Mouse (Mus musculus): ENCODE measurements around the gene Galnt9. TPM values are rescaled to one million over a fixed set of nuclear protein-coding genes. Genes with fewer than 3 reads are reported as not detected.

The Galnt9 gene
- polyA plus RNA-seq, 1 experiment from 2014 or later: 8.4 TPM

- H3K27me3 ChIP-seq: 0 out of 2 replicates have a peak, but pooled peaks cover 7% of the 10 kb centered on the region
- H3K4me3 ChIP-seq: no peak overlapping the region
- WGBS: 93% methylated on average over 8 of the region's 8 CpGs
- H3K27ac ChIP-seq (replicated peaks): no peak overlapping the region
- no peak overlapping the region for H3K9ac ChIP-seq (replicated peaks)
- no peaks in the 10 kb centered on the region for H3K9me3 ChIP-seq
- H3K4me2 ChIP-seq (replicated peaks): no peak overlapping the region
- no peaks in the 10 kb centered on the region for H3K4me1 ChIP-seq
- no peaks in the 10 kb centered on the region for H3K36me3 ChIP-seq
- no peak for ATAC-seq (ENCODE audit: low FRiP score, low read depth)
Measured at GRCm38 (mm10) chr5:110594465-110594864, 50.3 kb downstream of the Galnt9 start.

- Histone ChIP-seq H3K27ac (replicated peaks) (no peak overlapping the region), H3K36me3 (no peaks in the 10 kb centered on the region), H3K4me1 (no peaks in the 10 kb centered on the region), H3K4me2 (replicated peaks) (no peak overlapping the region), H3K4me3 (no peak overlapping the region), H3K9ac (replicated peaks) (no peak overlapping the region), H3K27me3 (0 out of 2 replicates have a peak, but pooled peaks cover 7% of the 10 kb centered on the region), H3K9me3 (no peaks in the 10 kb centered on the region)
- no peak for ATAC-seq (ENCODE audit: low FRiP score, low read depth)
- 91% methylated on average over 10 of the region's 10 CpGs for WGBS
Measured at GRCm38 (mm10) chr5:110595341-110595740, 51.2 kb downstream of the Galnt9 start.

- Histone ChIP-seq H3K9me3 (no peaks in the 10 kb centered on the region), H3K4me2 (replicated peaks) (no peak overlapping the region), H3K27ac (replicated peaks) (no peak overlapping the region), H3K4me1 (no peaks in the 10 kb centered on the region), H3K36me3 (no peaks in the 10 kb centered on the region), H3K27me3 (0 out of 2 replicates have a peak, but pooled peaks cover 7% of the 10 kb centered on the region), H3K9ac (replicated peaks) (no peak overlapping the region), H3K4me3 (no peak overlapping the region)
- no peak for ATAC-seq (ENCODE audit: low FRiP score, low read depth)
- 91% methylated on average over 15 of the region's 15 CpGs for WGBS
Measured at GRCm38 (mm10) chr5:110596086-110596780, 52.1 kb downstream of the Galnt9 start.

GRCm38 (mm10) chr5:110597502-110597901, 53.3 kb downstream of the Galnt9 start:
- 71% methylated on average over 2 of the region's 2 CpGs for WGBS
- Histone ChIP-seq H3K9ac (replicated peaks) (no peak overlapping the region), H3K27ac (replicated peaks) (no peak overlapping the region), H3K4me1 (no peaks in the 10 kb centered on the region), H3K36me3 (no peaks in the 10 kb centered on the region), H3K4me2 (replicated peaks) (no peak overlapping the region), H3K4me3 (no peak overlapping the region), H3K27me3 (0 out of 2 replicates have a peak, but pooled peaks cover 7% of the 10 kb centered on the region), H3K9me3 (no peaks in the 10 kb centered on the region)
- no peak for ATAC-seq (ENCODE audit: low FRiP score, low read depth)

GRCm38 (mm10) chr5:110598298-110599095, 54.3 kb downstream of the Galnt9 start:
- 0 out of 2 replicates have a peak, but pooled peaks cover 7% of the 10 kb centered on the region for H3K27me3 ChIP-seq
- no peak overlapping the region for H3K4me2 ChIP-seq (replicated peaks)
- H3K4me3 ChIP-seq: no peak overlapping the region
- ATAC-seq (ENCODE audit: low FRiP score, low read depth): no peak
- 39% methylated on average over 12 of the region's 12 CpGs for WGBS
- no peaks in the 10 kb centered on the region for H3K36me3 ChIP-seq
- no peaks in the 10 kb centered on the region for H3K9me3 ChIP-seq
- H3K27ac ChIP-seq (replicated peaks): no peak overlapping the region
- H3K9ac ChIP-seq (replicated peaks): no peak overlapping the region
- no peaks in the 10 kb centered on the region for H3K4me1 ChIP-seq

GRCm38 (mm10) chr5:110603016-110603685, 59.0 kb downstream of the Galnt9 start:
- Histone ChIP-seq H3K27ac (replicated peaks) (no peak overlapping the region), H3K27me3 (no peaks in the 10 kb centered on the region; the same call in 1 of the 2 replicates), H3K36me3 (no peaks in the 10 kb centered on the region), H3K4me1 (no peaks in the 10 kb centered on the region), H3K4me2 (replicated peaks) (no peak overlapping the region), H3K9ac (replicated peaks) (no peak overlapping the region), H3K9me3 (no peaks in the 10 kb centered on the region), H3K4me3 (no peak overlapping the region)
- no peak for ATAC-seq (ENCODE audit: low FRiP score, low read depth)
- WGBS: 89% methylated on average over 7 of the region's 7 CpGs

GRCm38 (mm10) chr5:110604311-110604710, 60.2 kb downstream of the Galnt9 start:
- WGBS: 86% methylated on average over 2 of the region's 2 CpGs
- H3K4me2 ChIP-seq (replicated peaks): no peak overlapping the region
- ATAC-seq (ENCODE audit: low FRiP score, low read depth): no peak
- H3K9me3 ChIP-seq: no peaks in the 10 kb centered on the region
- H3K4me3 ChIP-seq: no peak overlapping the region
- no peaks in the 10 kb centered on the region; the same call in 1 of the 2 replicates for H3K27me3 ChIP-seq
- peaks cover 4% of the 10 kb centered on the region; the same call in 1 of the 2 replicates for H3K4me1 ChIP-seq
- H3K36me3 ChIP-seq: no peaks in the 10 kb centered on the region
- H3K27ac ChIP-seq (replicated peaks): no peak overlapping the region
- H3K9ac ChIP-seq (replicated peaks): no peak overlapping the region

- H3K4me1 ChIP-seq: peaks cover 4% of the 10 kb centered on the region; the same call in 1 of the 2 replicates
- no peaks in the 10 kb centered on the region for H3K36me3 ChIP-seq
- H3K4me2 ChIP-seq (replicated peaks): no peak overlapping the region
- no peak overlapping the region for H3K27ac ChIP-seq (replicated peaks)
- H3K9me3 ChIP-seq: no peaks in the 10 kb centered on the region
- no peaks in the 10 kb centered on the region; the same call in 1 of the 2 replicates for H3K27me3 ChIP-seq
- 60% methylated on average over 5 of the region's 5 CpGs for WGBS
- ATAC-seq (ENCODE audit: low FRiP score, low read depth): no peak
- no peak overlapping the region for H3K4me3 ChIP-seq
- no peak overlapping the region for H3K9ac ChIP-seq (replicated peaks)
Measured at GRCm38 (mm10) chr5:110605531-110606221, 61.5 kb downstream of the Galnt9 start.

GRCm38 (mm10) chr5:110607767-110608166, 63.6 kb downstream of the Galnt9 start:
- Histone ChIP-seq H3K9me3 (no peaks in the 10 kb centered on the region), H3K27me3 (no peaks in the 10 kb centered on the region; the same call in 1 of the 2 replicates), H3K4me3 (no peak overlapping the region), H3K36me3 (no peaks in the 10 kb centered on the region), H3K4me2 (replicated peaks) (no peak overlapping the region), H3K4me1 (peaks cover 4% of the 10 kb centered on the region; the same call in 1 of the 2 replicates), H3K27ac (replicated peaks) (no peak overlapping the region), H3K9ac (replicated peaks) (no peak overlapping the region)
- WGBS: 78% methylated on average over 3 of the region's 3 CpGs
- no peak for ATAC-seq (ENCODE audit: low FRiP score, low read depth)

- H3K9ac ChIP-seq (replicated peaks): no peak overlapping the region
- no peak overlapping the region for H3K4me3 ChIP-seq
- H3K4me2 ChIP-seq (replicated peaks): no peak overlapping the region
- H3K9me3 ChIP-seq: no peaks in the 10 kb centered on the region
- ATAC-seq (ENCODE audit: low FRiP score, low read depth): no peak
- no peaks in the 10 kb centered on the region; the same call in 1 of the 2 replicates for H3K27me3 ChIP-seq
- H3K36me3 ChIP-seq: no peaks in the 10 kb centered on the region
- H3K4me1 ChIP-seq: peaks cover 4% of the 10 kb centered on the region; the same call in 1 of the 2 replicates
- 79% methylated on average over 6 of the region's 6 CpGs for whole genome bisulfite sequencing
- no peak overlapping the region for H3K27ac ChIP-seq (replicated peaks)
Measured at GRCm38 (mm10) chr5:110608336-110608735, 64.2 kb downstream of the Galnt9 start.

- H3K27me3 ChIP-seq: no peaks in the 10 kb centered on the region; the same call in 1 of the 2 replicates
- ATAC-seq (ENCODE audit: low FRiP score, low read depth): no peak
- H3K4me2 ChIP-seq (replicated peaks): no peak overlapping the region
- WGBS: 65% methylated on average over 8 of the region's 8 CpGs
- no peak overlapping the region for H3K27ac ChIP-seq (replicated peaks)
- peaks cover 4% of the 10 kb centered on the region; the same call in 1 of the 2 replicates for H3K4me1 ChIP-seq
- H3K9ac ChIP-seq (replicated peaks): no peak overlapping the region
- H3K9me3 ChIP-seq: no peaks in the 10 kb centered on the region
- no peaks in the 10 kb centered on the region for H3K36me3 ChIP-seq
- no peak overlapping the region for H3K4me3 ChIP-seq
Measured at GRCm38 (mm10) chr5:110608941-110609340, 64.8 kb downstream of the Galnt9 start.

Measured in midbrain, embryonic 12.5 days (tissue).